Mouse (Mus musculus) liver, adult 10 weeks (tissue): ENCODE results near the gene Gm4847. TPM values are rescaled to one million over a fixed set of nuclear protein-coding genes. Genes with fewer than 3 reads are reported as not detected.

Experiments
- polyA plus RNA-seq: library from polyadenylated mRNA; stranded (reverse); fragments of 350-450 nt; fragmentation: Illumina TruSeq; extraction: RNeasy Lipid Tissue Mini Kit (QIAGEN cat#74804); gene quantifications from one replicate; pipeline ENCODE4 v1.2.3, GENCODE M21; 2014; ENCODE audit warnings: low read depth, low replicate concordance

The Gm4847 gene
- polyA plus RNA-seq = not detected

GRCm38 (mm10) chr1:166647593-166647992, at the start of gene Gm4847:
Gene Gm4847 (minus strand): TSS chr1:166647693.

DNA sequence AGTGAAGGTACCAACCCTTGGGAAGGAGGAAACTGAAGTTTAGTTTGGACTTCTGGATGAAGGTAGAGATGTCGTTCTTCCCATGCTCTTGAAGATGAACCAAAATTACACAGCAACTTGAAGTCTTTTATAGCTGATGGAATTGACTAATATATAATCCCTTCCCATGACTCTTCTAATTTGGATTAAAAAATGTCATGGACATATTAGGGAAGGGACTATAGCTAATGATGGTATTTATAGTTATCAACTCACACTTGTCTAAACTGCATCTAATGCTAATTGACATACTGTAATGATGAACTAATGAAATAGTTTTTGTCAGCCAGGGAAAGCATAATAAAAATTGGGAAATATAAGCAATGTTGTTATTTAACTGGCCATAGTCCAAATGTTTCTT, 34.3 kb upstream of the Gm4847 start, which contains the start of gene Fmo9:
TSS of gene Fmo9 (minus strand) at position 101 of the 400 bp plus-strand sequence.

Other genes starting within 250 kb of the Gm4847 start
- 2.2 TPM for gene Pogk, start 237.8 kb downstream of the Gm4847 start, polyA plus RNA-seq
- gene Gm4846, start 150.1 kb downstream of the Gm4847 start, polyA plus RNA-seq = not detected
- not detected for gene Fmo9, start 34.2 kb upstream of the Gm4847 start, polyA plus RNA-seq